Mouse (Mus musculus): ENCODE results near the gene Cd79a. TPM values are rescaled to one million over a fixed set of nuclear protein-coding genes. Genes with fewer than 3 reads are reported as not detected.

Gene Cd79a
- polyA plus RNA-seq, 1 experiment, result 2.8 TPM

- no peak overlapping the region for H3K27ac ChIP-seq (ENCODE audit: insufficient read depth, low read length)
- TF ChIP-seq EP300 (IDR thresholded peaks at IDR 0.05; ENCODE audit: insufficient read depth, low read depth, low read length), result peak; percentile 71
- TF ChIP-seq CTCF (IDR thresholded peaks at IDR 0.05; ENCODE audit: low read depth, low read length), result no peak
- no peaks in the 10 kb centered on the region for H3K9me3 ChIP-seq (replicated peaks; ENCODE audit: control insufficient read depth, insufficient read depth, low read length, poor library complexity, severe bottlenecking)
- peaks cover 14% of the 10 kb centered on the region for H3K27me3 ChIP-seq (ENCODE audit: control insufficient read depth, insufficient read depth, low read length, poor library complexity, severe bottlenecking)
- peaks cover 11% of the 10 kb centered on the region for H3K4me1 ChIP-seq (ENCODE audit: control insufficient read depth, insufficient read depth, low read length)
- H3K36me3 ChIP-seq (ENCODE audit: control insufficient read depth, insufficient read depth, low read length, poor library complexity, severe bottlenecking), result no peaks in the 10 kb centered on the region
- no peak overlapping the region for H3K4me3 ChIP-seq (ENCODE audit: low read depth, low read length)
- no peak overlapping the region for H3K9ac ChIP-seq (ENCODE audit: low read depth, poor library complexity, severe bottlenecking)
Measured at GRCm38 (mm10) chr7:24947316-24948048, 50.3 kb downstream of the Cd79a start.

GRCm38 (mm10) chr7:24948774-24949173 is 51.6 kb downstream of the Cd79a start:
- no peak overlapping the region for H3K4me3 ChIP-seq (ENCODE audit: low read depth, low read length)
- H3K27ac ChIP-seq (ENCODE audit: insufficient read depth, low read length), result no peak overlapping the region
- no peaks in the 10 kb centered on the region for H3K36me3 ChIP-seq (ENCODE audit: control insufficient read depth, insufficient read depth, low read length, poor library complexity, severe bottlenecking)
- TF ChIP-seq POLR2A (IDR thresholded peaks at IDR 0.05; ENCODE audit: insufficient read depth, low read length) (no peak), EP300 (IDR thresholded peaks at IDR 0.05; ENCODE audit: insufficient read depth, low read depth, low read length) (no peak), CTCF (IDR thresholded peaks at IDR 0.05; ENCODE audit: low read depth, low read length) (no peak)
- no peaks in the 10 kb centered on the region for H3K9me3 ChIP-seq (replicated peaks; ENCODE audit: control insufficient read depth, insufficient read depth, low read length, poor library complexity, severe bottlenecking)
- H3K4me1 ChIP-seq (ENCODE audit: control insufficient read depth, insufficient read depth, low read length), result peaks cover 11% of the 10 kb centered on the region
- peaks cover 8% of the 10 kb centered on the region for H3K27me3 ChIP-seq (ENCODE audit: control insufficient read depth, insufficient read depth, low read length, poor library complexity, severe bottlenecking)
- H3K9ac ChIP-seq (ENCODE audit: low read depth, poor library complexity, severe bottlenecking), result no peak overlapping the region

DNA sequence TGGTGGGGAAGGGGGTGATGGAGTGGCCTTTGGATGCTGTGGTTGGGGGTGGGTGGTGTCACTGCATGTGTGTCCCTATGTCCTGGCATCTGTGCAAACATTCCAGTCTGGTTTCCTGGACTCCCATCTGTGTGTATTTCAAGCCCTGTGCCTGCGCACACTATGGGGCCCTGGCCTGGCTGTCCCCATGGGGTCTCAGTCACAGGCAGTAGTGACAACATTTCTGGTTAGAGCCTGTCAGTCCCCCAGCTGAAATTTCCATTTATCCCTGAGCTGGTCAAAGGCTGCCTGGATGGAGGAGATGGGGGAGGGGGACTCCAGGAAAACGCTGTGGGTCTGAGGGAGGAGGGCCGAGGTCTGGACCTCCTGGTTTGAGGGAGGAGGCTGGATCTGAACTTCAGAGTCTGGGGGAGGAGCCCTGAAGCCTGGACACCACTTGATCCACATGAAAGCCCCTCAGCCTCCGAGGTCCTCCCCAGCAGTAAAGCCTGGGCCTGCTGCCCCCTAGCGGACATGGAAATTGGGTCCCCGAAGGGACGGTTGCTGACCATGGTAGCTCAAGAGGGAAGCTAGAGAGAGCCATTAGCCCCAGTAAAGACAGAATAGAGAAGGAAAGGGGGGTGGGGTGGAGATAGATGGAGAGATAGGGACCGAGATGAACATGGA is 52.9 kb downstream of the Cd79a start:
- Histone ChIP-seq H3K36me3 (ENCODE audit: control insufficient read depth, insufficient read depth, low read length, poor library complexity, severe bottlenecking) (no peaks in the 10 kb centered on the region), H3K27ac (ENCODE audit: insufficient read depth, low read length) (no peak overlapping the region), H3K4me1 (ENCODE audit: control insufficient read depth, insufficient read depth, low read length) (peaks cover 9% of the 10 kb centered on the region), H3K4me3 (ENCODE audit: low read depth, low read length) (no peak overlapping the region), H3K27me3 (ENCODE audit: control insufficient read depth, insufficient read depth, low read length, poor library complexity, severe bottlenecking) (peaks cover 4% of the 10 kb centered on the region; the same call in 1 of the 2 replicates), H3K9me3 (replicated peaks; ENCODE audit: control insufficient read depth, insufficient read depth, low read length, poor library complexity, severe bottlenecking) (no peaks in the 10 kb centered on the region), H3K9ac (ENCODE audit: low read depth, poor library complexity, severe bottlenecking) (no peak overlapping the region)
- TF ChIP-seq CTCF (IDR thresholded peaks at IDR 0.05; ENCODE audit: low read depth, low read length), result peak; percentile 98
- TF ChIP-seq POLR2A (IDR thresholded peaks at IDR 0.05; ENCODE audit: insufficient read depth, low read length), result no peak
- 0 out of 2 replicates have a peak, but pooled peaks have one; percentile 61 for TF ChIP-seq EP300 (IDR thresholded peaks at IDR 0.05; ENCODE audit: insufficient read depth, low read depth, low read length)

Other genes starting within 250 kb of the Cd79a start
- 0.85 and 1.5 TPM in 2 replicates for gene Tex101, start 220.7 kb upstream of the Cd79a start, polyA plus RNA-seq (2011; ENCODE audit: insufficient read depth, insufficient read length, low read depth, missing spikeins)
- not detected in 2 replicates for gene BC049730, start 188.1 kb upstream of the Cd79a start, polyA plus RNA-seq (2011; ENCODE audit: insufficient read depth, insufficient read length, low read depth, missing spikeins)
- gene Gm4763, start 170.5 kb upstream of the Cd79a start, polyA plus RNA-seq (2011; ENCODE audit: insufficient read depth, insufficient read length, low read depth, missing spikeins), result not detected in 2 replicates
- gene Cd177, start 137.1 kb upstream of the Cd79a start, polyA plus RNA-seq (2011; ENCODE audit: insufficient read depth, insufficient read length, low read depth, missing spikeins), result not detected in 2 replicates
- not detected in 2 replicates for gene Ceacam10, start 120.2 kb upstream of the Cd79a start, polyA plus RNA-seq (2011; ENCODE audit: insufficient read depth, insufficient read length, low read depth, missing spikeins)
- gene Gm9844, start 35.2 kb upstream of the Cd79a start, polyA plus RNA-seq (2011; ENCODE audit: insufficient read depth, insufficient read length, low read depth, missing spikeins), result 21.9 and 24.9 TPM in 2 replicates
- not detected in 2 replicates for gene Lypd4, start 27.4 kb upstream of the Cd79a start, polyA plus RNA-seq (2011; ENCODE audit: insufficient read depth, insufficient read length, low read depth, missing spikeins)
- 0.75 and 1.1 TPM in 2 replicates for gene Dmrtc2, start 27.3 kb upstream of the Cd79a start, polyA plus RNA-seq (2011; ENCODE audit: insufficient read depth, insufficient read length, low read depth, missing spikeins)
- 2,100 and 2,446 TPM in 2 replicates for gene Rps19, start 13.0 kb upstream of the Cd79a start, polyA plus RNA-seq (2011; ENCODE audit: insufficient read depth, insufficient read length, low read depth, missing spikeins)
- gene Arhgef1, start 5.5 kb downstream of the Cd79a start, polyA plus RNA-seq (2011; ENCODE audit: insufficient read depth, insufficient read length, low read depth, missing spikeins), result 90.5 and 108 TPM in 2 replicates
- not detected in 2 replicates for gene Gm4881, start 47.1 kb downstream of the Cd79a start, polyA plus RNA-seq (2011; ENCODE audit: insufficient read depth, insufficient read length, low read depth, missing spikeins)
- gene Rabac1, start 75.4 kb downstream of the Cd79a start, polyA plus RNA-seq (2011; ENCODE audit: insufficient read depth, insufficient read length, low read depth, missing spikeins), result 84.4 and 97.6 TPM in 2 replicates
- 7.0 and 9.4 TPM in 2 replicates for gene Atp1a3, start 108.6 kb downstream of the Cd79a start, polyA plus RNA-seq (2011; ENCODE audit: insufficient read depth, insufficient read length, low read depth, missing spikeins)
- 31.5 and 40.0 TPM in 2 replicates for gene Grik5, start 175.0 kb downstream of the Cd79a start, polyA plus RNA-seq (2011; ENCODE audit: insufficient read depth, insufficient read length, low read depth, missing spikeins)
- gene Zfp574, start 175.2 kb downstream of the Cd79a start, polyA plus RNA-seq (2011; ENCODE audit: insufficient read depth, insufficient read length, low read depth, missing spikeins), result 13.5 and 14.8 TPM in 2 replicates